Mouse (Mus musculus): Measurements from ENCODE around the gene Dnajb6.

Dnajb6 gene

DNA sequence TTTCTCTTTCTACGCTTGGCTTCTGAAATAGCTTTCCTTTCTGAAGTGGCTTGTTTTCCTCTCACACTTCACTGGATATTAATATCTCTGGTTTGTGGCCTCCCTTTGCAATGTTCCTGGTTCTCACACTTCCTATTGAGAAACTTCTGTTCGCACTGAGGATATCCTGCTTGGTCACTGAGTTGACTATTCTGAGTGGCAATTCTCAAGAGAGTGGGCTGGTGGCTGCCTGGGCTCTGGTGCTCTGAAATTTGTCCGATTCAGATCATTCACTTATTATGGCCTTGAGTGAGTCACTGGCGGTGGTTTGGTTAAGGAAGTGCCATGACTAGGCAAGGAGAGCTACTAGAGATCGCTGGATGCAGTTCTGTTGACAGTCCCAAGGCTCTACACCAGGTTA is 118.9 kb downstream of the Dnajb6 start:
- DNase-seq = no peak

DNA sequence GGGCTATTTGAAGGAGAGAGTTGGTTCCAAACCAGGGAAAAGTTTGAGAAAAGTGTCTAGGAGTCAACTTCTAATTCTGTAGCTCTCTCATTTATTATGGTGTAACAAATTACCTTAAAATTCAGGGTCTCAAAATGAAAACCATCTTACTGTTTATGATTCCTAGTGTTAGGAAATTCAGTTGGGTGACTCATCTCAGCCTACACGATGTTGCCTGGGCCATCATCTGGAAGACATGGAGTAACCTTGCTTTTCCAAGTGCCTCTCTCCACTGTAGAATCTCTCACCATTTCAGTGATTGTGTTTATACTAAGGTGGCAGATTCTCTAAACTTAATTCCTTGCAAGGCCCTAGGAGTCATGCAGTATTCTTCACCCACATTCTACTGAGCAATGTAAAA is 119.5 kb downstream of the Dnajb6 start:
- no peak for DNase-seq

DNA sequence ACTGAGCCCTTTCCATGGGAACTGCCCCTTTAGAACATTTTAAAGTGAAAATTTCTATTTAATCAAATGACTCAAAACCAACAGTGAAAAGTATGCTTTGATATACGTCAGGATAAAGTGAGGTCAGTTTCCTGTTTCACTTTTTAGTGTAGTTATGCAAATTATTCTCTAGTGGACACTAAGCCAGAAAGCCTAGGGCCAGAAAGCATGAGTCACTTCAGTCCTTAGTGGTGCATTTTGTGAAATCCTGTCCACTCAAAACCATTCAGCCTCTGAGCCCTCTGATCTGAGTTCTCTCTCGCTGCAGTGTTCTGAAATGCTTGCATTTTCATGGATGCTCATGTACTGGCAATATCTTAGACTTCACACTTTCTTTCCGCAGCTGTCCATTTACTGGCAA is 126.0 kb downstream of the Dnajb6 start:
- no peak for DNase-seq

DNA sequence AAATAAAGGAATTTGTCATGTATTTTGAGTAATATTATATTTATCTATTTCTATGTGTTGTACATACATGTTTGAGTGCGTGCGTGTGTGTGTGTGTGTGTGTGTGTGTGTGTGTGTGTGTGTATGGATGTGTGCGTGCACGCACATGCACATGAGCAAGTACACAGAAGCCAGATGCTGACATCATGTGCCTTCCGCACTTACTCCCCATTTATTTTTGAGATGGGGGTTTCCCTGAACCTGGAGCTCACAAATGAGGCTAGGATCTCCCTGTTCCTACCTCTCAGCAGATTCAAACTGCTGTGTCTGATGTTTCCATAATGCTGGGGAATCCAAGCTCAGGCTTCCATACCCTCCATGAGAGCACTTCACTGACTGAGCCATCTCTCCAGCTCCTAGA is 126.9 kb downstream of the Dnajb6 start:
- DNase-seq = no peak

DNA sequence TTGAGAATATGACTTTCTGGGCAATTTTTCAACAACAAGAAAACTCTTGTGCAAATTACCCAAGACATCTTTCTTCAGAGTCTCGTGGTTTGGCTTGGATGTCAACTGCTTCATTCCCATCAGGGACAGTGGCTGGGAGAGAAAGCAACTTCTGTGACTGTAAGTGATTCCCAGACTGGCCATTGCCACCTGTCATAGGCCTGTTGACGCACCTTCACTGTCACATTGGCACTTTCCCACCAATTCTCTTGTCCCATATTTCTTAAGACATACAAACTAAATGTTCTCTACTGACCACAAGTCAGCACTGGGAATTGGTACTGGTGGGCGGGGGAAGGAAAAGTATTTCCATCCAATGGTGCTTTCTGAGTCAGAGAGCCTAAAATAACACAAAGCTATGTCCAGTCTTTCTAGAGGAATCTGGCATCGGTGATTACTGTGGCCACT is 128.8 kb downstream of the Dnajb6 start:
- DNase-seq = no peak

DNA sequence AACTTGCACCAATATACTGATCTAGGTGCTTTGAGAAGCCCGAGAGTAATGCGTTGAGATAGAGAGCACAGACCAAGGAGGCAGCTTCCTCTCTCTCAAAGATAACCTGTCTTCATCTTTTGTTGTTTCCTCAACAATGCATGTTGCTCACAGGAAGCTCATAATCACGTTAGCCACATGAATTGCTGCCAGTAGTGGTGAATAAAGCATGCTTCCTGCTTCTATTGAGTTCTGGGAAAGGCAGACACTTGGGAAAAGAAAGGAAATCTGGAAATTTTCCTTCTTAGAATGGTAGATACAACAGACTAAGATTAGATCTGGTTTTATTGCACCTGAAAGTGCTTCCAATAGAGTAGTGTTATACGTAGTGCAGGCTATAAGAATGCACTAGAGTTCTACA is 129.5 kb downstream of the Dnajb6 start:
- no peak for DNase-seq

All from kidney, postnatal 25 days (tissue).